Mouse (Mus musculus): ENCODE results near the gene Iqcd.

The Iqcd gene

GRCm38 (mm10) chr5:120624427-120624826, 35.6 kb downstream of the Iqcd start:
- no peak for DNase-seq (ENCODE audit: low read depth in 2 of 2, low spot score in 2 of 2)

GRCm38 (mm10) chr5:120626399-120626798, 37.6 kb downstream of the Iqcd start:
- DNase-seq (ENCODE audit: low read depth in 2 of 2, low spot score in 2 of 2) = no peak

- no peak for DNase-seq (ENCODE audit: low read depth in 2 of 2, low spot score in 2 of 2)
These were observed 38.9 kb downstream of the Iqcd start for GRCm38 (mm10) chr5:120627515-120628300.

GRCm38 (mm10) chr5:120628624-120629023, 39.8 kb downstream of the Iqcd start:
- DNase-seq (ENCODE audit: low read depth in 2 of 2, low spot score in 2 of 2) = no peak

- no peak for DNase-seq (ENCODE audit: low read depth in 2 of 2, low spot score in 2 of 2)
These were observed 42.3 kb downstream of the Iqcd start for GRCm38 (mm10) chr5:120631128-120631527.

- DNase-seq (ENCODE audit: low read depth in 2 of 2, low spot score in 2 of 2) = no peak
These were observed 43.1 kb downstream of the Iqcd start for GRCm38 (mm10) chr5:120631892-120632291.

GRCm38 (mm10) chr5:120634131-120634530, 45.3 kb downstream of the Iqcd start, which contains the start of gene Cfap73:
Gene Cfap73, minus strand, starts transcription at chr5:120634235.
- no peak for DNase-seq (ENCODE audit: low read depth in 2 of 2, low spot score in 2 of 2)

GRCm38 (mm10) chr5:120634860-120635259, 46.0 kb downstream of the Iqcd start:
- no peak for DNase-seq (ENCODE audit: low read depth in 2 of 2, low spot score in 2 of 2)

- DNase-seq (ENCODE audit: low read depth in 2 of 2, low spot score in 2 of 2) = no peak
These were observed 46.8 kb downstream of the Iqcd start for GRCm38 (mm10) chr5:120635633-120636032.

- no peak for DNase-seq (ENCODE audit: low read depth in 2 of 2, low spot score in 2 of 2)
These were observed 51.3 kb downstream of the Iqcd start for GRCm38 (mm10) chr5:120640094-120640493.

GRCm38 (mm10) chr5:120643365-120644085, 54.7 kb downstream of the Iqcd start:
- DNase-seq (ENCODE audit: low read depth in 2 of 2, low spot score in 2 of 2) = no peak

GRCm38 (mm10) chr5:120644227-120644626, 55.4 kb downstream of the Iqcd start:
- no peak for DNase-seq (ENCODE audit: low read depth in 2 of 2, low spot score in 2 of 2)

- no peak for DNase-seq (ENCODE audit: low read depth in 2 of 2, low spot score in 2 of 2)
These were observed 57.0 kb downstream of the Iqcd start for GRCm38 (mm10) chr5:120645851-120646250.

GRCm38 (mm10) chr5:120647361-120647760, 58.5 kb downstream of the Iqcd start:
- no peak for DNase-seq (ENCODE audit: low read depth in 2 of 2, low spot score in 2 of 2)

GRCm38 (mm10) chr5:120647814-120648491, 59.1 kb downstream of the Iqcd start:
- DNase-seq (ENCODE audit: low read depth in 2 of 2, low spot score in 2 of 2) = no peak

- DNase-seq (ENCODE audit: low read depth in 2 of 2, low spot score in 2 of 2) = peak; percentile 89 to 92
These were observed 60.0 kb downstream of the Iqcd start, which contains the start of gene Rasal1 for GRCm38 (mm10) chr5:120648569-120649373. Gene Rasal1, plus strand, starts transcription at chr5:120648812.

- DNase-seq (ENCODE audit: low read depth in 2 of 2, low spot score in 2 of 2) = no peak
These were observed 60.6 kb downstream of the Iqcd start for GRCm38 (mm10) chr5:120649374-120649933.

GRCm38 (mm10) chr5:120649938-120650337, 61.1 kb downstream of the Iqcd start:
- DNase-seq (ENCODE audit: low read depth in 2 of 2, low spot score in 2 of 2) = no peak

GRCm38 (mm10) chr5:120651230-120651629, 62.4 kb downstream of the Iqcd start:
- no peak for DNase-seq (ENCODE audit: low read depth in 2 of 2, low spot score in 2 of 2)

- DNase-seq (ENCODE audit: low read depth in 2 of 2, low spot score in 2 of 2) = no peak
These were observed 64.3 kb downstream of the Iqcd start for GRCm38 (mm10) chr5:120652915-120653701.
